Mouse (Mus musculus) hindbrain, embryonic 15.5 days (tissue): ENCODE data around the gene Thsd4. TPM values are rescaled to one million over a fixed set of nuclear protein-coding genes. Genes with fewer than 3 reads are reported as not detected.

Experiments used
- ATAC-seq: fragments of 200-750 bp; cut with Nextera tagmentation; 2 replicates; pipeline ENCODE4 v1.8.0; 2017; ENCODE audit warnings: low read depth, moderate number of reproducible peaks, moderate TSS enrichment; ENCODE audit not compliant: low FRiP score
- H3K27ac ChIP-seq: fragments of 300-500 bp; sonication (generic); replicated peaks from 2 replicates; pipeline ENCODE4 v1.5.1; 2015; ENCODE audit warnings: mild to moderate bottlenecking, inconsistent platforms
- H3K27me3 ChIP-seq: fragments of 300-500 bp; sonication (generic); 2 replicates; pipeline ENCODE4 v1.6.1; 2015; ENCODE audit warnings: control low read depth, inconsistent platforms
- H3K36me3 ChIP-seq: fragments of 300-500 bp; sonication (generic); 2 replicates; pipeline ENCODE4 v1.6.1; 2015; ENCODE audit warnings: control low read depth, inconsistent platforms
- H3K4me1 ChIP-seq: fragments of 300-500 bp; sonication (generic); replicated peaks from 2 replicates; pipeline ENCODE4 v1.6.1; 2015; ENCODE audit warnings: control low read depth, inconsistent platforms
- H3K4me2 ChIP-seq: fragments of 300-500 bp; sonication (generic); 2 replicates; pipeline ENCODE4 v1.6.1; 2015; ENCODE audit warnings: moderate library complexity, mild to moderate bottlenecking, inconsistent platforms
- H3K4me3 ChIP-seq: fragments of 300-500 bp; sonication (generic); 2 replicates; pipeline ENCODE4 v1.5.1; 2015; ENCODE audit warnings: mild to moderate bottlenecking, inconsistent platforms
- H3K9ac ChIP-seq: fragments of 300-500 bp; sonication (generic); 2 replicates; pipeline ENCODE4 v1.6.1; 2015; ENCODE audit warnings: inconsistent platforms
- H3K9me3 ChIP-seq: fragments of 300-500 bp; sonication (generic); 2 replicates; pipeline ENCODE4 v1.6.1; 2016; ENCODE audit warnings: control low read depth, inconsistent platforms
- WGBS: fragments of 180-500 bp; shearing (Covaris S2); methylation state at CpG from one replicate; pipeline ENCODE4 v1.1.7; 2015; 5-methylcytosine and 5-hydroxymethylcytosine counted together
- polyA plus RNA-seq: library from polyadenylated mRNA; unstranded; fragments of >200 nt; fragmentation: Nextera tagmentation; extraction: Ambion mirVana; gene quantifications from 2 replicates; pipeline ENCODE4 v1.2.1, GENCODE M21; 2015

Gene Thsd4
- polyA plus RNA-seq, 1 experiment from 2014 or later, result 5.2 TPM

- H3K4me3 ChIP-seq, result no peak overlapping the region
- H3K4me1 ChIP-seq, result peaks cover 23% of the 10 kb centered on the region
- H3K27me3 ChIP-seq, result peaks cover 8% of the 10 kb centered on the region; the same call in 1 of the 2 replicates
- H3K9ac ChIP-seq, result no peak overlapping the region
- H3K9me3 ChIP-seq, result no peaks in the 10 kb centered on the region
- no peaks in the 10 kb centered on the region for H3K36me3 ChIP-seq
- no peak overlapping the region for H3K4me2 ChIP-seq
- 14% methylated on average over 11 of the region's 11 CpGs for whole genome bisulfite sequencing
- 0 out of 2 replicates have a peak, but pooled peaks have one; percentile 16 for ATAC-seq
- H3K27ac ChIP-seq, result no peak overlapping the region
These were observed 8.5 kb downstream of the Thsd4 start for GRCm38 (mm10) chr9:60513329-60513788.

- Histone ChIP-seq H3K27ac (no peak overlapping the region), H3K9me3 (no peaks in the 10 kb centered on the region), H3K9ac (no peak overlapping the region), H3K4me3 (no peak overlapping the region), H3K36me3 (no peaks in the 10 kb centered on the region), H3K4me1 (0 out of 2 replicates have a peak, but pooled peaks cover 8% of the 10 kb centered on the region), H3K27me3 (peaks cover 8% of the 10 kb centered on the region; the same call in 1 of the 2 replicates), H3K4me2 (no peak overlapping the region)
- 34% methylated on average over 6 of the region's 6 CpGs for WGBS
- ATAC-seq, result no peak
These were observed 11.0 kb downstream of the Thsd4 start for GRCm38 (mm10) chr9:60510876-60511275.

- peaks cover 16% of the 10 kb centered on the region; the same call in 1 of the 2 replicates for H3K4me1 ChIP-seq
- H3K9ac ChIP-seq, result no peak overlapping the region
- no peaks in the 10 kb centered on the region for H3K36me3 ChIP-seq
- no peaks in the 10 kb centered on the region for H3K9me3 ChIP-seq
- WGBS, result 52% methylated on average over 5 of the region's 5 CpGs
- no peak overlapping the region for H3K4me2 ChIP-seq
- no peak overlapping the region for H3K4me3 ChIP-seq
- no peaks in the 10 kb centered on the region for H3K27me3 ChIP-seq
- no peak overlapping the region for H3K27ac ChIP-seq
- ATAC-seq, result no peak
These were observed 15.7 kb downstream of the Thsd4 start for GRCm38 (mm10) chr9:60506136-60506535.

GRCm38 (mm10) chr9:60504378-60505285 is 17.2 kb downstream of the Thsd4 start:
- Histone ChIP-seq H3K9me3 (no peaks in the 10 kb centered on the region), H3K27me3 (no peaks in the 10 kb centered on the region), H3K4me3 (no peak overlapping the region), H3K36me3 (no peaks in the 10 kb centered on the region), H3K9ac (no peak overlapping the region), H3K4me2 (no peak overlapping the region), H3K27ac (no peak overlapping the region), H3K4me1 (peaks cover 8% of the 10 kb centered on the region; the same call in 1 of the 2 replicates)
- no peak for ATAC-seq
- 56% methylated on average over 14 of the region's 14 CpGs for WGBS

GRCm38 (mm10) chr9:60502220-60502619 is 19.6 kb downstream of the Thsd4 start:
- H3K36me3 ChIP-seq, result no peaks in the 10 kb centered on the region
- no peak for ATAC-seq
- H3K27me3 ChIP-seq, result no peaks in the 10 kb centered on the region
- WGBS, result 77% methylated on average over 6 of the region's 6 CpGs
- H3K4me2 ChIP-seq, result no peak overlapping the region
- H3K4me3 ChIP-seq, result no peak overlapping the region
- no peak overlapping the region for H3K9ac ChIP-seq
- no peaks in the 10 kb centered on the region for H3K9me3 ChIP-seq
- H3K4me1 ChIP-seq, result peaks cover 8% of the 10 kb centered on the region; the same call in 1 of the 2 replicates
- H3K27ac ChIP-seq, result no peak overlapping the region

- no peak for ATAC-seq
- WGBS, result 69% methylated on average over 5 of the region's 5 CpGs
- no peak overlapping the region for H3K4me3 ChIP-seq
These were observed 20.2 kb downstream of the Thsd4 start for GRCm38 (mm10) chr9:60501504-60502179.

GRCm38 (mm10) chr9:60492275-60492974 is 29.4 kb downstream of the Thsd4 start:
- Histone ChIP-seq H3K9ac (no peak overlapping the region), H3K4me1 (no peaks in the 10 kb centered on the region), H3K4me2 (no peak overlapping the region), H3K27ac (no peak overlapping the region), H3K9me3 (no peaks in the 10 kb centered on the region), H3K27me3 (no peaks in the 10 kb centered on the region), H3K4me3 (no peak overlapping the region), H3K36me3 (no peaks in the 10 kb centered on the region)
- WGBS, result 89% methylated on average over 16 of the region's 16 CpGs
- no peak for ATAC-seq

More at GRCm38 (mm10) chr9:60501504-60502179, 20.2 kb downstream of the Thsd4 start:
- Histone ChIP-seq H3K36me3 (no peaks in the 10 kb centered on the region), H3K4me2 (no peak overlapping the region), H3K4me1 (peaks cover 8% of the 10 kb centered on the region; the same call in 1 of the 2 replicates), H3K27me3 (no peaks in the 10 kb centered on the region), H3K9ac (no peak overlapping the region), H3K9me3 (no peaks in the 10 kb centered on the region), H3K27ac (no peak overlapping the region)

- Histone ChIP-seq H3K4me3 (no peak overlapping the region), H3K36me3 (no peaks in the 10 kb centered on the region), H3K27me3 (no peaks in the 10 kb centered on the region), H3K4me2 (no peak overlapping the region), H3K9me3 (no peaks in the 10 kb centered on the region), H3K27ac (no peak overlapping the region), H3K9ac (no peak overlapping the region), H3K4me1 (no peaks in the 10 kb centered on the region)
- no peak for ATAC-seq
- WGBS, result 84% methylated on average over 16 of the region's 16 CpGs
These were observed 30.3 kb downstream of the Thsd4 start for GRCm38 (mm10) chr9:60491489-60492100.

- Histone ChIP-seq H3K4me3 (no peak overlapping the region), H3K27ac (no peak overlapping the region), H3K36me3 (no peaks in the 10 kb centered on the region), H3K9ac (no peak overlapping the region), H3K4me2 (no peak overlapping the region), H3K27me3 (no peaks in the 10 kb centered on the region), H3K9me3 (no peaks in the 10 kb centered on the region), H3K4me1 (no peaks in the 10 kb centered on the region)
- WGBS, result 89% methylated on average over 8 of the region's 8 CpGs
- ATAC-seq, result no peak
These were observed 30.8 kb downstream of the Thsd4 start for GRCm38 (mm10) chr9:60491079-60491478.

GRCm38 (mm10) chr9:60488816-60489215 is 33.0 kb downstream of the Thsd4 start:
- Histone ChIP-seq H3K9me3 (no peaks in the 10 kb centered on the region), H3K4me2 (no peak overlapping the region), H3K27ac (no peak overlapping the region), H3K27me3 (no peaks in the 10 kb centered on the region), H3K4me3 (no peak overlapping the region), H3K9ac (no peak overlapping the region), H3K36me3 (no peaks in the 10 kb centered on the region), H3K4me1 (no peaks in the 10 kb centered on the region)
- 61% methylated on average over 4 of the region's 4 CpGs for WGBS
- no peak for ATAC-seq

GRCm38 (mm10) chr9:60482165-60482564 is 39.7 kb downstream of the Thsd4 start:
- Histone ChIP-seq H3K36me3 (no peaks in the 10 kb centered on the region), H3K9me3 (no peaks in the 10 kb centered on the region), H3K4me2 (no peak overlapping the region), H3K4me3 (no peak overlapping the region), H3K4me1 (no peaks in the 10 kb centered on the region), H3K27me3 (no peaks in the 10 kb centered on the region), H3K9ac (no peak overlapping the region), H3K27ac (no peak overlapping the region)
- 88% methylated on average over 4 of the region's 4 CpGs for WGBS
- no peak for ATAC-seq
